Mouse (Mus musculus) myocyte (in vitro differentiated cells): ENCODE results near the gene Psenen. TPM values are rescaled to one million over a fixed set of nuclear protein-coding genes. Genes with fewer than 3 reads are reported as not detected.

Experiments used
- H3K27me3 ChIP-seq: one replicate; pipeline ENCODE4 v1.6.1; 2011; ENCODE audit not compliant: control insufficient read depth, insufficient read depth, insufficient read length
- H3K36me3 ChIP-seq: one replicate; pipeline ENCODE4 v1.6.1; 2011; ENCODE audit not compliant: control insufficient read depth, insufficient read depth
- H3K4me2 ChIP-seq: one replicate; pipeline ENCODE4 v1.6.1; 2011; ENCODE audit warnings: low read depth, control low read depth
- H3K4me3 ChIP-seq: one replicate; pipeline ENCODE4 v1.5.1; 2011; ENCODE audit warnings: mild to moderate bottlenecking, control low read depth, moderate library complexity
- H3K79me2 ChIP-seq: one replicate; pipeline ENCODE4 v1.6.1; 2011; ENCODE audit not compliant: control insufficient read depth, insufficient read depth
- H3ac ChIP-seq: one replicate; pipeline ENCODE4 v1.6.1; 2011; ENCODE audit not compliant: control insufficient read depth, insufficient read length
- CEBPB ChIP-seq: IDR thresholded peaks from 2 replicates; pipeline ENCODE4 v1.6.1; 2011; ENCODE audit warnings: mild to moderate bottlenecking, moderate library complexity; ENCODE audit not compliant: poor library complexity, insufficient read depth, severe bottlenecking
- E2F4 ChIP-seq: IDR thresholded peaks from one replicate; pipeline ENCODE4 v1.6.1; 2011; ENCODE audit warnings: mild to moderate bottlenecking, control low read depth, moderate library complexity; ENCODE audit not compliant: insufficient read depth
- MAX ChIP-seq: IDR thresholded peaks from one replicate; pipeline ENCODE4 v1.6.1; 2011; ENCODE audit warnings: low read depth, mild to moderate bottlenecking, control low read depth
- MYOD1 ChIP-seq, 3 experiments: IDR thresholded peaks; one replicate each; pipeline ENCODE4 v1.6.1; 2011; ENCODE audit warnings: control low read depth in 2 of 3, low read depth in 2 of 3, mild to moderate bottlenecking in 2 of 3, moderate library complexity in 1 of 3; ENCODE audit not compliant: insufficient read length in 2 of 3, control insufficient read depth in 1 of 3
- MYOG ChIP-seq, 3 experiments: IDR thresholded peaks; one replicate each; pipeline ENCODE4 v1.6.1; 2011; ENCODE audit warnings: control low read depth in 2 of 3, low read depth in 2 of 3, mild to moderate bottlenecking in 2 of 3; ENCODE audit not compliant: insufficient read length in 2 of 3, control insufficient read depth in 1 of 3, insufficient read depth in 1 of 3
- POLR2A ChIP-seq: IDR thresholded peaks from one replicate; pipeline ENCODE4 v1.6.1; 2011; ENCODE audit warnings: low read depth, mild to moderate bottlenecking, control low read depth, moderate library complexity; ENCODE audit not compliant: insufficient read length
- POLR2AphosphoS2 ChIP-seq: IDR thresholded peaks from one replicate; pipeline ENCODE4 v1.6.1; 2011; ENCODE audit warnings: low read depth, control low read depth; ENCODE audit not compliant: insufficient read length
- REST ChIP-seq: IDR thresholded peaks from one replicate; pipeline ENCODE4 v1.6.1; 2011; ENCODE audit warnings: mild to moderate bottlenecking, control low read depth, moderate library complexity; ENCODE audit not compliant: insufficient read depth, insufficient read length
- SRF ChIP-seq: IDR thresholded peaks from one replicate; pipeline ENCODE4 v1.6.1; 2011; ENCODE audit warnings: low read depth; ENCODE audit not compliant: control insufficient read depth, insufficient read length
- TCF12 ChIP-seq: IDR thresholded peaks from one replicate; pipeline ENCODE4 v1.6.1; 2011; ENCODE audit warnings: mild to moderate bottlenecking, control low read depth; ENCODE audit not compliant: poor library complexity, insufficient read depth, severe bottlenecking
- TCF3 ChIP-seq: IDR thresholded peaks from one replicate; pipeline ENCODE4 v1.6.1; 2011; ENCODE audit warnings: low read depth, control low read depth; ENCODE audit not compliant: insufficient read length
- USF1 ChIP-seq: IDR thresholded peaks from one replicate; pipeline ENCODE4 v1.6.1; 2011; ENCODE audit warnings: low read depth, mild to moderate bottlenecking, control low read depth, moderate library complexity
- polyA plus RNA-seq: library from polyadenylated mRNA; unstranded; fragments of >200 nt; fragmentation: generic; extraction: Trizol; gene quantifications from one replicate; pipeline ENCODE4 v1.2.1, GENCODE M21; 2012; ENCODE audit warnings: missing spikeins

Gene Psenen
- 169 TPM for polyA plus RNA-seq

- Histone ChIP-seq H3K36me3 (peaks cover 2% of the 10 kb centered on the region), H3K4me3 (peak within 1 kb of the TSS; percentile 86), H3ac (peak within 1 kb of the TSS; percentile 50), H3K27me3 (no peaks in the 10 kb centered on the region), H3K4me2 (peak within 1 kb of the TSS; percentile 81), H3K79me2 (peaks cover 18% of the 10 kb centered on the region)
- TF ChIP-seq POLR2AphosphoS2 (no peak), MYOD1 (IDR thresholded peaks at IDR 0.05; ENCODE audit: control insufficient read depth in 1 of 3, insufficient read length in 2 of 3, low read depth in 2 of 3) (no peak), TCF12 (no peak), POLR2A (peak; percentile 27), SRF (no peak), E2F4 (no peak), MAX (no peak)
Measured at GRCm38 (mm10) chr7:30563117-30563905, at the start of gene Psenen, which contains the start of the genes U2af1l4 and Gm49396. Gene Psenen, minus strand, starts transcription at chr7:30563627. Gene U2af1l4, plus strand, starts transcription at chr7:30563301. Gene Gm49396, plus strand, starts transcription at chr7:30563344.

GRCm38 (mm10) chr7:30612654-30613402 is 49.4 kb upstream of the Psenen start, which contains the start of gene Upk1a:
Gene Upk1a, minus strand, starts transcription at chr7:30612847.
- H3K27me3 ChIP-seq, result no peaks in the 10 kb centered on the region
- no peak within 1 kb of the TSS for H3ac ChIP-seq
- no peak within 1 kb of the TSS for H3K4me2 ChIP-seq
- TF ChIP-seq TCF12 (no peak), MYOG (IDR thresholded peaks at IDR 0.05; ENCODE audit: control insufficient read depth in 1 of 3, insufficient read depth in 1 of 3, insufficient read length in 2 of 3, low read depth in 2 of 3) (no peak), TCF3 (no peak), SRF (no peak), MYOD1 (IDR thresholded peaks at IDR 0.05; ENCODE audit: control insufficient read depth in 1 of 3, insufficient read length in 2 of 3, low read depth in 2 of 3) (no peak), USF1 (no peak), CEBPB (no peak), REST (no peak), MAX (no peak), POLR2AphosphoS2 (no peak), POLR2A (no peak), E2F4 (no peak)
- H3K79me2 ChIP-seq, result no peaks in the 10 kb centered on the region
- peaks cover 14% of the 10 kb centered on the region for H3K36me3 ChIP-seq
- no peak within 1 kb of the TSS for H3K4me3 ChIP-seq

- no peak overlapping the region for H3K4me2 ChIP-seq
- H3K79me2 ChIP-seq, result no peaks in the 10 kb centered on the region
- H3K4me3 ChIP-seq, result no peak overlapping the region
- H3K27me3 ChIP-seq, result no peaks in the 10 kb centered on the region
- H3K36me3 ChIP-seq, result no peaks in the 10 kb centered on the region
- TF ChIP-seq SRF (no peak), TCF12 (no peak), CEBPB (no peak), MAX (no peak), USF1 (no peak), POLR2A (no peak), MYOD1 (IDR thresholded peaks at IDR 0.05; ENCODE audit: control insufficient read depth in 1 of 3, insufficient read length in 2 of 3, low read depth in 2 of 3) (no peak), MYOG (IDR thresholded peaks at IDR 0.05; ENCODE audit: control insufficient read depth in 1 of 3, insufficient read depth in 1 of 3, insufficient read length in 2 of 3, low read depth in 2 of 3) (no peak), E2F4 (no peak), POLR2AphosphoS2 (no peak), REST (no peak), TCF3 (no peak)
- H3ac ChIP-seq, result no peak overlapping the region
Measured at GRCm38 (mm10) chr7:30610043-30610442, 46.6 kb upstream of the Psenen start.

- Histone ChIP-seq H3K4me3 (no peak overlapping the region), H3K79me2 (no peaks in the 10 kb centered on the region), H3K36me3 (no peaks in the 10 kb centered on the region), H3K27me3 (no peaks in the 10 kb centered on the region), H3K4me2 (no peak overlapping the region), H3ac (no peak overlapping the region)
- TF ChIP-seq SRF (no peak), MAX (no peak), POLR2AphosphoS2 (no peak), MYOD1 (IDR thresholded peaks at IDR 0.05; ENCODE audit: control insufficient read depth in 1 of 3, insufficient read length in 2 of 3, low read depth in 2 of 3) (no peak), USF1 (no peak), POLR2A (no peak), TCF12 (no peak), CEBPB (no peak), TCF3 (no peak), E2F4 (no peak), REST (no peak), MYOG (IDR thresholded peaks at IDR 0.05; ENCODE audit: control insufficient read depth in 1 of 3, insufficient read depth in 1 of 3, insufficient read length in 2 of 3, low read depth in 2 of 3) (no peak)
Measured at GRCm38 (mm10) chr7:30608476-30608875, 45.0 kb upstream of the Psenen start.
